Mouse (Mus musculus) gonadal fat pad, adult 2 months (tissue): ENCODE measurements around the gene Tmem41b. TPM values are rescaled to one million over a fixed set of nuclear protein-coding genes. Genes with fewer than 3 reads are reported as not detected.
"Not testable (repeated sequence)": the region's sequence is repeated elsewhere in the genome, so short reads cannot be mapped to it uniquely, and the experiment has no call there.

Source experiments
- DNase-seq: peaks from one replicate; pipeline ENCODE4 v3.0.0-alpha.2; 2012; ENCODE audit warnings: low read depth
- polyA plus RNA-seq: library from polyadenylated mRNA; depleted of rRNA; stranded (reverse); fragments of >200 nt; gene quantifications from 2 replicates; pipeline ENCODE4 v1.2.3, GENCODE M21; 2012; rRNA removed

The Tmem41b gene
- 31.1 and 32.4 TPM in 2 replicates for polyA plus RNA-seq

GRCm38 (mm10) chr7:109986775-109987174 lies at the start of gene Tmem41b:
Tmem41b (minus strand) TSS chr7:109986929.
- DNase-seq = not testable (repeated sequence)

DNA sequence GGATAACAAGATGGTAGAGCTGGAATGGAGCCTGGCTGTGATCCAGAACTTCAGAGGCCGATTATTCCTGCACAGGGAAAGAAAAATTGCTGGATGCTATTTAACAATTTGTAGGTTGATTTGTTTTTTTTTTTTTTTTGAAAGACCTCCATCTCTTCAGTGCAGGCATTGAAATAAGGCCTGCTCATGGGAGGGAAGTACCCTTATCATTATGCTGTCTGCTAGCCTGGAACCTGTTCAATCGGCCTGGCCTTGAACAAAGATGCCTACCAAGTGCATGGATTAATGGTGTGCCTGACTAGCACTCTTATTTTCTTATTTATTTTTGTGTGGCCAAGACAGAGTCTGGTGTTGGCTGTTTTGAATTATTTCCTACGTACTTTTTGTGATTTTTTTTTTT lies 43.6 kb upstream of the Tmem41b start:
- no peak for DNase-seq

- no peak for DNase-seq
These were observed 42.1 kb upstream of the Tmem41b start for GRCm38 (mm10) chr7:110028826-110029225.

GRCm38 (mm10) chr7:110026594-110026993 lies 39.9 kb upstream of the Tmem41b start:
- DNase-seq = no peak

GRCm38 (mm10) chr7:110023553-110023952 lies 36.8 kb upstream of the Tmem41b start:
- no peak for DNase-seq

DNA sequence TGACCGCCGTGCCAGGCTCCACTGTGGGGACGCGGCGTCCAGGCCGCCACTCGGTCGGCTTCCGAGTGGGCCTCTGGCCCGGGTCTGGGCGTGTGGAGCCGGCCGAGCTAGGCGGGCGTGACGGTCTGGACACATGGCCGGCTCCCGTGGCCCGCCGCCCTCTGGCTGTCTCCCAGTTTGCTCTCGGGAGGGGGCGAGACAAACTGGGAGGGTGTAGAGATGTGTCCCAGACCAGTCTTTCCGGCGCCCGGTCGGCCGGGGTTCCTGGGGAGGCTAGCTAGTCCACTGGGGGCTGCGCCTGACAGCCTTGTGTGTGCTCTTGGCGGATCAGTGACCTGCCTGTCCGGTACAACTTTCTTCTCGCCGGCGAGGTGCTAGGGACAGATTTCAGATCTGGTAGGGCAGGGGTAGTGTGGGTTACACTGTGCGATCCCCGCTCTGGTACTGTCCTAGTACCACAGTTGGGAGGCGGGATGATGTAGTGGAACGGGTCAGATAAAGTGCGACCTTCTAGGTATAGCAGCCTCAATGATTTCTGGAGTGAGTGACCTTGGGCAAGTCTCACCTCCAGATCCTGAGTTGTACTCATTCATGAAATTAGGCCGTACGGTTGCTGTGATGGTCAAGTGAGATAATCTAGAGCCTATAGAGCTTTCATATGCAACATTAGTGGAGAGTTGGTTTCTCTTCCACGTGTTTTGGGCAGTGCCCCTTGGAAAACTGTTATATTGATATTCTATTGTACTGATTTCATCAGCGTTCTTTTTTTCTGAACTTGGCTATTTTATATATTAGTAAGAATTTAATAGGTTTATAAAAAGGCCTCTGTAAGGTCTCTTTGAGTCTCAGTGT lies 32.1 kb upstream of the Tmem41b start:
- DNase-seq = no peak

DNA sequence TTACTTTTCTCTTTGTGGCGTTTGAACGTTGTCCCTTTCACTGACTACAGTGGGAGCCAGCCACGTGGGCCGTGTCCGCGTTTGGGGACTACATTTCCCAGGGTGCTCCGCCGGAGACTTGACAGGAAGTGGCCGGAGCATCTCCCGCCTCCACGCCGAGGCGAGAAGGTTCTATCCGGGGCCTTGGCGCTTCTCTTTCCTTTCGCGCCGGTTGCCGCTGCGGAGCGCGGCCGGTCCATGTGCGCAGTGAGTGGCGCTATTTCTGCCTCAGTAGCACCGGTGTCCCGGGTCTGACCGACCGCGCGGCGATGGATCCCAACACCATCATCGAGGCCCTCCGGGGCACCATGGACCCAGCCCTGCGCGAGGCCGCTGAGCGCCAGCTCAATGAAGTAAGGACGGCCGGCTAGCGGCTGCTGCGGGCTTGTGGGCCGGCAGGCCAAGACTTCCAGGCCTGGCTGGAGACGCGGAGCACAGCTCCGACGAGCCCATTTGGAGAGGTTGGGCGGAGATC lies 31.4 kb upstream of the Tmem41b start, which contains the start of gene Ipo7:
Gene Ipo7, plus strand, starts transcription at position 158 of the 514 bp plus-strand sequence.
- no peak for DNase-seq

DNA sequence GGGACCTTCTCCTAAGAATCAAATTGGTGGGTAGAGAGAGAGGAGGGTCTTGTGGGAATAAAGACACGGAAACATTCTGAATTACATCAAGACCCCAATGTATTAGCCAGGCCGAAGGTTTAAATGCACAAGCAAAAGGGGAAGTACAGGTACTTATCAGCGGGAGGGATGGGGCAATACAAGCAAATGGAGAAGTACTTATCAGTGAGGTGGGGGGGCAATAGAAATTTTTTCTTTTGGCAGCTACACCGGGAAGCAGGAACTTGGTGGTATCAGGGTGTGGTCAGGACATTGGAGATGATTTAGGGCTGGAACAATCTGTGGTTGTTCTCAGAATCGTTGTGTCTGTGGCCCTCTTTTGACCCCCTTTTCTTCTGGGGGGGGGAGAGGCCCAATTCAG lies 27.5 kb upstream of the Tmem41b start:
- no peak for DNase-seq

GRCm38 (mm10) chr7:110011417-110011816 lies 24.7 kb upstream of the Tmem41b start:
- DNase-seq = no peak

DNA sequence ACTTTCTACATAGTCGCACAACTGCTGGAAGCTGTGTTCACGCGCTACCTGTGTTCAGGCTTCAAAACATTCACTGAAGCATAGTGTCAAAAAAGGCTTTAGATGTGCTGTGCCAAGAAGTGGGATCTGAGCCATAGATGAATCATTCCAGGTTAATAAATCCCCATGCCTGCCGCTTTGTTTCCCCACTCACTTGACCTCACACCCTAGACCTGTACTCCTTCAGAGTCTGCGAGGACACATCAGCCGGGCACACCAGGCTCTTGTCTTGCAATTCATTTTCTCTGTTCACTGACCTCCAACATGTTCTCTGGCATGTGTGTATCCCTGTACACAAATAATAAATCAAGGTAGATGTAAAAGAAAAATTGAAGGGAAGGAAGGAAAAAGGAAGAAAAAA lies 22.4 kb upstream of the Tmem41b start:
- DNase-seq = no peak

DNA sequence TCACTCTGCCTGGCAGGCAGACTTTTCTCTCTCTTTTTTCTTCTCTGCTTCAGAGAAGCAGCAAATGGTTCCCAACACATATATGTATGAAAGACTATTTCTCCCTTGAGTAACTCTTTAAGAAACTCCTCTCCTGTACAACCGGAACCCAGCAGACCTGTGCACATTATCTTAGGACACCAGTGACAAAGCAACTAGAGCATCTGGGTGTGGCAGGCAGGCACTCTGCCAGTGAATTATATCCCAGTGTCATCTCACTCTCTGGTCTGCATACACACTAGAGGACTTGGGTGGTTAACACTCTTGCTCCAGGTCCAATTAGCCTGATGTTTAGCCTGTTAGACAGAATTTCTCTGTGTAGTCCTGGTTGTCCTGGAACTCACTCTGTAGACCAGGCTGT lies 21.8 kb upstream of the Tmem41b start:
- DNase-seq = no peak

DNA sequence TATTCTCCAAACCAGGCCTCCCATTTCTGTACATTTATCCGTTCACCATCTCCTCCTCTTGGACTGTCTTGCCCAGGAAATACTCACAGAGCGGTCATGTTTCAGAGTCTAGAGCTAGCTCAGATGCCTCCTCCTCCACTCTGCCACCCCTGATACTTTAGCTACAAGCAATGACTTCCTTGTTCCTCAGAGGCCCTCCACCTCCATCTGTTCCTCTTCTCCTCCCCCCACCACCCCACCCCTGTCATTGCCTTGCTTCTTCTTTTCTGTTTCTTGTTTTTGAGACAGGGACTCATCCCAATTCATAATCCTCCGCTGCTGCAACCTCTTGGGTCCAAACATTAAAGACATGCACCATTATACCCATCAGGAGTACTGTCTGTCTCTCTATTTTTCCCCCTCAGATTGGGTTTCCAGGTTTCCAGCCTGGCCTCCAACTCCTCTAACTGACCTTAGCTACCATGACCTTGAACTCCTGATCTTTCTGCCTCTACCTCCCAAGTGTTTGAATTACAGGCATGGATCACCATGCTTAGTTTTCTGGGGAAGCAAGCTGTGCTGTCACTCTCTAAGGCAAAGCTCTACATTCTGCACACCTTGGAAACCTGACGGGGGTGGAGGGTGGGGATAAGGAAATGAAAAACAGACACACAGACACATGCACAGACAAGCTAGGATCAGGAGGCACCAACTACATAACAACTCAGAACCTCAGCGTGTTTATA lies 19.9 kb upstream of the Tmem41b start:
- no peak for DNase-seq

GRCm38 (mm10) chr7:110005976-110006375 lies 19.2 kb upstream of the Tmem41b start:
- no peak for DNase-seq

DNA sequence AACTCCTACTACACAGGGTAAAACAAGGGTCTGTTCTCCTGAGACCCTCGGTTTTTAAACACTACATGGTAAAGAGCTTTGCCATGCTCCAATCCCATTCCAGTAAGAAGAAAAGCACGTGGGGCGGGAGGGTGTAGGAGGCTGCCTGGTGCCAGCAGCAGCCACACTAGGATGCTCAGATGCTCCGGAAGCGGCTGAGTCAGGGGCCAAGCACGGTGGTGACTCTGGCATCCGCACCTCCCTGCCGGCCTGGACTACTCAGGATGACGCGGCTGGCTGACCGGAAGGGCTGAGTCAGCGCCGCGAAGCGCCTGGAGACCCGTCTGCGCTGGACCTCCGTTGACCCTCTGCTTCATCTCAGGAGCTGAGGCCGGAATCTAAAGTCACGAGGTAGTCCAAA lies 16.2 kb upstream of the Tmem41b start:
- DNase-seq = no peak

- no peak for DNase-seq
These were observed 15.4 kb upstream of the Tmem41b start for GRCm38 (mm10) chr7:110002092-110002491.

DNA sequence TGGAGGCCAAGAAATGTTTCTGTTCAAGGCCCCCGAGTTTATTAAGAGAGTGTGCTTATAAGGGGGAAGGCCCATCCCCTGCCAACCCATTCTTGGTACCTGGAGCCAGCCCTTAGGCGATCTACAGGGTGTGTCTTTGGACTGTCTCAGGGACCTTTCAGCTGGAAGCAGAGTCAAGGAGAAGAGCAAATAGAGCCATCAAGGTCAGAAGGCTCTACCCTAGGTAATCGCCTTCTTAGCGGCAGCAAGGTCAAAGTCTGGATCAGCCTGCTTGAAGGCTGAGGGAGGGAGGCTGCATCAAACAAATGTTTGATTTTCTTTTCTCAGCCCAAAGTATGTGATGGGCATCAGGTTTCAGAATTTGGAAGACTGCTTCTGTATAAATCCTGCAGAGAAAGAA lies 11.7 kb upstream of the Tmem41b start:
- no peak for DNase-seq

- DNase-seq = no peak
These were observed 6.6 kb upstream of the Tmem41b start for GRCm38 (mm10) chr7:109993157-109993959.

GRCm38 (mm10) chr7:109991286-109991685 lies 4.6 kb upstream of the Tmem41b start:
- no peak for DNase-seq

- peak; percentile 85 for DNase-seq
These were observed 528 bp downstream of the Tmem41b start for GRCm38 (mm10) chr7:109986133-109986669.

GRCm38 (mm10) chr7:109985661-109986132 lies 1.0 kb downstream of the Tmem41b start:
- DNase-seq = no peak

DNA sequence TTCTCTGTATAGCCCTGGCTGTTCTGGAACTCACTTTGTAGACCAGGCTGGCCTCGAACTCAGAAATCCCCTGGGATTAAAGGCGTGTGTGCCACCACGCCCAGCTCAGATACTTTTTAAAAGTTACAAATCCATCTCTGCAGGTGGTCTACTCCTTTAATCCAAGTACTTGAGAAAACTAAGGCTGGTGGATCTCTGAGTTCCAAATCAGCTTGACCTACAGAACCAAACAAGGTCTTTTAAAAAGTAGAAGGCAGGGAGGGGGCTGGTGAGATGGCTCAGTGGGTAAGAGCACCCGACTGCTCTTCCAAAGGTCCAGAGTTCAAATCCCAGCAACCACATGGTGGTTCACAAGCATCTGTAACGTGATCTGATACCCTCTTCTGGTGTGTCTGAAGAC lies 2.1 kb downstream of the Tmem41b start:
- DNase-seq = not testable (repeated sequence)
